ENCODE assay signal across 16 mouse cellular contexts in genomic region chr19:17137656-17138055, GRCm38 (mm10).
A peak's percentile ranks its signal among the peaks of the same experiment; 100 is the strongest.
DNase-seq lines count a peak whose midpoint lies in the region; ATAC-seq and TF ChIP-seq lines count a peak whose summit lies in the region.
"Had no signal": no experiment of that assay in that cellular context is flagged by ENCODE, and none has a peak within 500 bp of the region (broad histone marks: within the 10 kb centered on the region; RNA-seq: fewer than 3 reads in every experiment).

No protein-coding gene starts in this region.

- no peak for TF ChIP-seq CTCF in forebrain, postnatal 0 days (IDR thresholded peaks at IDR 0.05; ENCODE audit: low read depth)
- no peak for TF ChIP-seq CTCF in E14TG2a.4 (conservative IDR thresholded peaks at IDR 0.05; ENCODE audit: low read length)
- no peak for TF ChIP-seq CTCF in kidney, adult 2 months (conservative IDR thresholded peaks at IDR 0.05; ENCODE audit: insufficient read depth, insufficient read length, low read depth, low read length)
- TF ChIP-seq CTCF in lung, postnatal 0 days (IDR thresholded peaks at IDR 0.05), result no peak

- no peak overlapping the region for H3K27ac ChIP-seq in forebrain, postnatal 0 days (ENCODE audit: low read depth, low read length)
- no peak overlapping the region for H3K27ac ChIP-seq in forebrain, embryonic 12.5 days
- no peak overlapping the region for H3K27ac ChIP-seq in hindbrain, embryonic 14.5 days
- H3K27ac ChIP-seq in midbrain, embryonic 12.5 days (replicated peaks), result no peak overlapping the region
- H3K27ac ChIP-seq in kidney, adult 2 months (ENCODE audit: insufficient read depth, low read depth, low read length), result no peak overlapping the region
- no peak overlapping the region for H3K27ac ChIP-seq in lung, postnatal 0 days (ENCODE audit: low read length)
- H3K27ac ChIP-seq: embryonic facial prominence, embryonic 13.5 days had no signal

- no peak for TF ChIP-seq POLR2A in kidney, adult 2 months (IDR thresholded peaks at IDR 0.05; ENCODE audit: low read depth, low read length)

- no peaks in the 10 kb centered on the region for H3K36me3 ChIP-seq in forebrain, postnatal 0 days (ENCODE audit: insufficient read depth)
- no peaks in the 10 kb centered on the region for H3K36me3 ChIP-seq in forebrain, embryonic 12.5 days (replicated peaks)
- peaks cover 6% of the 10 kb centered on the region; the same call in 1 of the 2 replicates for H3K36me3 ChIP-seq in E14TG2a.4 (ENCODE audit: insufficient read depth, low read length)
- no peaks in the 10 kb centered on the region for H3K36me3 ChIP-seq in hindbrain, embryonic 14.5 days (replicated peaks; ENCODE audit: control insufficient read depth, insufficient read depth)
- no peaks in the 10 kb centered on the region for H3K36me3 ChIP-seq in midbrain, embryonic 12.5 days
- H3K36me3 ChIP-seq in kidney, adult 2 months (ENCODE audit: control insufficient read depth, insufficient read depth, low read length), result no peaks in the 10 kb centered on the region
- H3K36me3 ChIP-seq in lung, postnatal 0 days (ENCODE audit: insufficient read depth, low read length), result no peaks in the 10 kb centered on the region
- H3K36me3 ChIP-seq: embryonic facial prominence, embryonic 13.5 days had no signal

- H3K4me3 ChIP-seq in forebrain, postnatal 0 days (ENCODE audit: low read depth, low read length), result no peak overlapping the region
- no peak overlapping the region for H3K4me3 ChIP-seq in forebrain, embryonic 12.5 days (replicated peaks)
- H3K4me3 ChIP-seq in E14TG2a.4 (replicated peaks; ENCODE audit: low read length), result peak overlapping the region; percentile 82
- peak overlapping the region; percentile 37; the same call in 1 of the 2 replicates for H3K4me3 ChIP-seq in hindbrain, embryonic 14.5 days (replicated peaks; ENCODE audit: low read length)
- no peak overlapping the region for H3K4me3 ChIP-seq in midbrain, embryonic 12.5 days
- no peak overlapping the region for H3K4me3 ChIP-seq in kidney, adult 2 months (ENCODE audit: insufficient read depth, low read depth, low read length)
- H3K4me3 ChIP-seq in lung, postnatal 0 days (ENCODE audit: low read depth, low read length), result no peak overlapping the region

- WGBS in forebrain, postnatal 0 days, result 31% methylated on average over 2 of the region's 2 CpGs
- WGBS in forebrain, embryonic 12.5 days, result 38% methylated on average over 1 of the region's 2 CpGs
- 38% methylated on average over 2 of the region's 2 CpGs for WGBS in hindbrain, embryonic 14.5 days
- 32% methylated on average over 1 of the region's 2 CpGs for WGBS in midbrain, embryonic 12.5 days
- WGBS in kidney, adult 2 months, result 58% methylated on average over 1 of the region's 2 CpGs
- 42% methylated on average over 2 of the region's 2 CpGs for WGBS in lung, postnatal 0 days

- ATAC-seq in forebrain, postnatal 0 days, result no peak
- no peak for ATAC-seq in forebrain, embryonic 12.5 days (ENCODE audit: low FRiP score)
- no peak for ATAC-seq in hindbrain, embryonic 14.5 days (ENCODE audit: low FRiP score)
- no peak for ATAC-seq in midbrain, embryonic 12.5 days (ENCODE audit: low FRiP score, low read depth)
- ATAC-seq in lung, postnatal 0 days, result no peak
- ATAC-seq: intestine, embryonic 16.5 days had no signal

- H3K9ac ChIP-seq in forebrain, postnatal 0 days, result no peak overlapping the region
- H3K9ac ChIP-seq in forebrain, embryonic 12.5 days, result no peak overlapping the region
- no peak overlapping the region for H3K9ac ChIP-seq in hindbrain, embryonic 14.5 days
- no peak overlapping the region for H3K9ac ChIP-seq in midbrain, embryonic 12.5 days (replicated peaks)
- no peak overlapping the region for H3K9ac ChIP-seq in lung, postnatal 0 days (replicated peaks; ENCODE audit: low read depth)
- H3K9ac ChIP-seq: embryonic facial prominence, embryonic 13.5 days; lung, embryonic 14.5 days had no signal

- H3K4me2 ChIP-seq in forebrain, postnatal 0 days (ENCODE audit: low read depth), result peak overlapping the region; percentile 57; the same call in 1 of the 2 replicates
- no peak overlapping the region for H3K4me2 ChIP-seq in forebrain, embryonic 12.5 days
- H3K4me2 ChIP-seq in hindbrain, embryonic 14.5 days (replicated peaks), result peak overlapping the region; percentile 59
- 0 out of 2 replicates have a peak overlapping the region, but pooled peaks have one; percentile 63 for H3K4me2 ChIP-seq in midbrain, embryonic 12.5 days (replicated peaks)
- no peak overlapping the region for H3K4me2 ChIP-seq in lung, postnatal 0 days (replicated peaks; ENCODE audit: low read depth, low read length)

- no peaks in the 10 kb centered on the region for H3K4me1 ChIP-seq in forebrain, postnatal 0 days (ENCODE audit: insufficient read depth)
- H3K4me1 ChIP-seq in forebrain, embryonic 12.5 days, result peaks cover 5% of the 10 kb centered on the region; the same call in 1 of the 2 replicates
- peaks cover 47% of the 10 kb centered on the region for H3K4me1 ChIP-seq in E14TG2a.4 (replicated peaks; ENCODE audit: low read depth, low read length)
- peaks cover 6% of the 10 kb centered on the region; the same call in 1 of the 2 replicates for H3K4me1 ChIP-seq in hindbrain, embryonic 14.5 days (replicated peaks; ENCODE audit: control insufficient read depth, insufficient read depth, low read length)
- no peaks in the 10 kb centered on the region for H3K4me1 ChIP-seq in midbrain, embryonic 12.5 days
- H3K4me1 ChIP-seq in kidney, adult 2 months (ENCODE audit: control insufficient read depth, insufficient read depth, low read length), result peaks cover 4% of the 10 kb centered on the region; the same call in 1 of the 2 replicates
- H3K4me1 ChIP-seq in lung, postnatal 0 days (ENCODE audit: insufficient read depth, low read depth, low read length), result no peaks in the 10 kb centered on the region

- H3K27me3 ChIP-seq in forebrain, postnatal 0 days (ENCODE audit: insufficient read depth, low read length), result no peaks in the 10 kb centered on the region
- no peaks in the 10 kb centered on the region for H3K27me3 ChIP-seq in forebrain, embryonic 12.5 days
- no peaks in the 10 kb centered on the region for H3K27me3 ChIP-seq in E14TG2a.4 (ENCODE audit: insufficient read depth, low read length)
- no peaks in the 10 kb centered on the region for H3K27me3 ChIP-seq in hindbrain, embryonic 14.5 days (ENCODE audit: control insufficient read depth, insufficient read depth, low read length)
- 0 out of 2 replicates have a peak, but pooled peaks cover 2% of the 10 kb centered on the region for H3K27me3 ChIP-seq in midbrain, embryonic 12.5 days
- no peaks in the 10 kb centered on the region for H3K27me3 ChIP-seq in kidney, adult 2 months (replicated peaks; ENCODE audit: control insufficient read depth, insufficient read depth, low read length)
- H3K27me3 ChIP-seq in lung, postnatal 0 days (replicated peaks; ENCODE audit: insufficient read depth, low read length), result no peaks in the 10 kb centered on the region

- DNase-seq in forebrain, postnatal 0 days, result no peak
- DNase-seq in hindbrain, embryonic 14.5 days (ENCODE audit: low spot score), result no peak
- DNase-seq in kidney, adult 2 months, result no peak
- no peak for DNase-seq in lung, postnatal 0 days (ENCODE audit: low spot score)
- no peak for DNase-seq in urinary bladder, adult 18-20 months (ENCODE audit: low spot score in 2 of 2)
- DNase-seq: adrenal gland, postnatal 14 days; gastrocnemius, postnatal 36 days; kidney, postnatal 14 days; left cerebral cortex, postnatal 4 days; lung, embryonic 14.5 days had no signal

- no peaks in the 10 kb centered on the region for H3K9me3 ChIP-seq in forebrain, postnatal 0 days (ENCODE audit: low read length)
- H3K9me3 ChIP-seq in forebrain, embryonic 12.5 days, result no peaks in the 10 kb centered on the region
- H3K9me3 ChIP-seq in E14TG2a.4 (ENCODE audit: low read length), result no peaks in the 10 kb centered on the region
- no peaks in the 10 kb centered on the region for H3K9me3 ChIP-seq in hindbrain, embryonic 14.5 days (ENCODE audit: control insufficient read depth, low read length)
- H3K9me3 ChIP-seq in midbrain, embryonic 12.5 days, result no peaks in the 10 kb centered on the region
- H3K9me3 ChIP-seq in lung, postnatal 0 days (ENCODE audit: low read length), result no peaks in the 10 kb centered on the region
- H3K9me3 ChIP-seq: embryonic facial prominence, embryonic 13.5 days; megakaryocyte, embryonic 14.5 days had no signal

- TF ChIP-seq EP300 in lung, postnatal 0 days (IDR thresholded peaks at IDR 0.05), result no peak

Comparison
In these comparisons a context has a peak if more than half of its experiments do, and no peak if none do; other contexts are left out.
1. H3K4me2 ChIP-seq: peak in forebrain, postnatal 0 days (single experiment), hindbrain, embryonic 14.5 days (single experiment) and midbrain, embryonic 12.5 days (single experiment); none in forebrain, embryonic 12.5 days (single experiment) and lung, postnatal 0 days (single experiment).
2. H3K4me3 ChIP-seq: peak in E14TG2a.4 (single experiment) and hindbrain, embryonic 14.5 days (single experiment); none in forebrain, postnatal 0 days (single experiment), forebrain, embryonic 12.5 days (single experiment), midbrain, embryonic 12.5 days (single experiment), kidney, adult 2 months (single experiment) and lung, postnatal 0 days (single experiment).